Mouse (Mus musculus) stomach, postnatal 0 days (tissue): ENCODE measurements around the gene Dazap2. TPM values are rescaled to one million over a fixed set of nuclear protein-coding genes. Genes with fewer than 3 reads are reported as not detected.
A peak's percentile ranks its signal among the peaks of the same experiment; 100 is the strongest.

Experiments used
- ATAC-seq: fragments of 200-750 bp; cut with Nextera tagmentation; 2 replicates; pipeline ENCODE4 v1.8.0; 2017; ENCODE audit not compliant: low FRiP score, low TSS enrichment
- DNase-seq: peaks from one replicate; pipeline ENCODE4 v3.0.0-alpha.2; 2016; ENCODE audit warnings: low spot score
- H3K27ac ChIP-seq: fragments of 300-500 bp; sonication (generic); replicated peaks from 2 replicates; pipeline ENCODE4 v1.5.1; 2014; ENCODE audit warnings: mild to moderate bottlenecking, control low read depth
- H3K27me3 ChIP-seq: fragments of 300-500 bp; sonication (generic); 2 replicates; pipeline ENCODE4 v1.6.1; 2014; ENCODE audit warnings: low read length; ENCODE audit not compliant: control insufficient read depth, insufficient read depth
- H3K36me3 ChIP-seq: fragments of 300-500 bp; sonication (generic); 2 replicates; pipeline ENCODE4 v1.6.1; 2014; ENCODE audit warnings: low read length, mixed read lengths; ENCODE audit not compliant: control insufficient read depth, insufficient read depth
- H3K4me1 ChIP-seq: fragments of 300-500 bp; sonication (generic); replicated peaks from 2 replicates; pipeline ENCODE4 v1.6.1; 2014; ENCODE audit warnings: antibody characterized with exemption; ENCODE audit not compliant: control insufficient read depth, insufficient read depth
- H3K4me2 ChIP-seq: fragments of 300-500 bp; sonication (generic); replicated peaks from 2 replicates; pipeline ENCODE4 v1.6.1; 2014; ENCODE audit warnings: low read depth, mild to moderate bottlenecking, control low read depth, moderate library complexity
- H3K4me3 ChIP-seq: fragments of 300-500 bp; sonication (generic); 2 replicates; pipeline ENCODE4 v1.5.1; 2014; ENCODE audit warnings: low read depth, low read length, control low read depth
- H3K9ac ChIP-seq: fragments of 300-500 bp; sonication (generic); 2 replicates; pipeline ENCODE4 v1.6.1; 2014; ENCODE audit warnings: mild to moderate bottlenecking, low read length, control low read depth, mixed read lengths
- H3K9me3 ChIP-seq: fragments of 300-500 bp; sonication (generic); 2 replicates; pipeline ENCODE4 v1.6.1; 2016; ENCODE audit warnings: low read length; ENCODE audit not compliant: control insufficient read depth
- CTCF ChIP-seq: IDR thresholded peaks from 2 replicates; pipeline ENCODE4 v1.5.1; 2016; ENCODE audit warnings: antibody characterized with exemption, low read depth, mild to moderate bottlenecking, moderate library complexity
- EP300 ChIP-seq: optimal IDR thresholded peaks from 2 replicates; pipeline ENCODE3; 2016; ENCODE audit warnings: antibody characterized with exemption
- WGBS: fragments of 180-500 bp; shearing (Covaris S2); extraction: QIAGEN DNeasy Blood & Tissue Kit; methylation state at CpG from one replicate; pipeline ENCODE4 v1.1.7; 2014; 5-methylcytosine and 5-hydroxymethylcytosine counted together
- polyA plus RNA-seq: library from polyadenylated mRNA; unstranded; fragments of >200 nt; fragmentation: Nextera tagmentation; extraction: Ambion mirVana; gene quantifications from 2 replicates; pipeline ENCODE4 v1.2.1, GENCODE M21; 2015

The Dazap2 gene
- polyA plus RNA-seq, 1 experiment from 2014 or later: 177 TPM

- DNase-seq (no peak), ATAC-seq (no peak)
- 85% methylated on average over 9 of the region's 9 CpGs for WGBS
- no peak overlapping the region for H3K4me2 ChIP-seq
- H3K27ac ChIP-seq: no peak overlapping the region
- no peaks in the 10 kb centered on the region for H3K9me3 ChIP-seq
- TF ChIP-seq EP300 (no peak), CTCF (no peak)
- no peaks in the 10 kb centered on the region for H3K4me1 ChIP-seq
- no peaks in the 10 kb centered on the region for H3K36me3 ChIP-seq
- no peaks in the 10 kb centered on the region for H3K27me3 ChIP-seq
- no peak overlapping the region for H3K9ac ChIP-seq
- H3K4me3 ChIP-seq: no peak overlapping the region
Measured at GRCm38 (mm10) chr15:100660306-100660705, 45.2 kb downstream of the Dazap2 start.

GRCm38 (mm10) chr15:100660805-100661204, 45.7 kb downstream of the Dazap2 start:
- Histone ChIP-seq H3K4me2 (no peak overlapping the region), H3K27ac (no peak overlapping the region), H3K9me3 (no peaks in the 10 kb centered on the region), H3K4me1 (no peaks in the 10 kb centered on the region), H3K36me3 (no peaks in the 10 kb centered on the region), H3K27me3 (no peaks in the 10 kb centered on the region), H3K9ac (no peak overlapping the region), H3K4me3 (no peak overlapping the region)
- no peak for TF ChIP-seq EP300
- ATAC-seq: no peak
- no peak for DNase-seq
- WGBS: 87% methylated on average over 5 of the region's 5 CpGs

GRCm38 (mm10) chr15:100664813-100665274, 49.7 kb downstream of the Dazap2 start:
- DNase-seq (no peak), ATAC-seq (no peak)
- WGBS: 68% methylated on average over 9 of the region's 9 CpGs
- Histone ChIP-seq H3K27ac (no peak overlapping the region), H3K9ac (no peak overlapping the region), H3K9me3 (no peaks in the 10 kb centered on the region), H3K4me3 (no peak overlapping the region), H3K27me3 (no peaks in the 10 kb centered on the region), H3K4me2 (no peak overlapping the region), H3K36me3 (no peaks in the 10 kb centered on the region), H3K4me1 (no peaks in the 10 kb centered on the region)
- TF ChIP-seq EP300 (no peak), CTCF (no peak)

GRCm38 (mm10) chr15:100665411-100666218, 50.5 kb downstream of the Dazap2 start:
- no peak overlapping the region for H3K4me2 ChIP-seq
- ATAC-seq: no peak
- no peaks in the 10 kb centered on the region for H3K27me3 ChIP-seq
- no peak overlapping the region for H3K4me3 ChIP-seq
- no peak overlapping the region for H3K27ac ChIP-seq
- 30% methylated on average over 9 of the region's 9 CpGs for WGBS
- H3K36me3 ChIP-seq: no peaks in the 10 kb centered on the region
- H3K9me3 ChIP-seq: no peaks in the 10 kb centered on the region
- TF ChIP-seq EP300: no peak
- no peak for TF ChIP-seq CTCF
- DNase-seq: no peak
- no peak overlapping the region for H3K9ac ChIP-seq
- no peaks in the 10 kb centered on the region for H3K4me1 ChIP-seq

GRCm38 (mm10) chr15:100666219-100666696, 51.1 kb downstream of the Dazap2 start:
- DNase-seq (no peak), ATAC-seq (no peak)
- no peak for TF ChIP-seq CTCF
- TF ChIP-seq EP300: no peak
- no peaks in the 10 kb centered on the region for H3K4me1 ChIP-seq
- H3K4me3 ChIP-seq: no peak overlapping the region
- 0 out of 2 replicates have a peak overlapping the region, but pooled peaks have one; percentile 24 for H3K27ac ChIP-seq
- no peaks in the 10 kb centered on the region for H3K36me3 ChIP-seq
- H3K9ac ChIP-seq: no peak overlapping the region
- no peaks in the 10 kb centered on the region for H3K27me3 ChIP-seq
- H3K4me2 ChIP-seq: no peak overlapping the region
- H3K9me3 ChIP-seq: no peaks in the 10 kb centered on the region
- 7% methylated on average over 7 of the region's 7 CpGs for WGBS

- no peak overlapping the region for H3K4me2 ChIP-seq
- TF ChIP-seq EP300 (no peak), CTCF (no peak)
- ATAC-seq: no peak
Measured at GRCm38 (mm10) chr15:100666851-100667250, 51.7 kb downstream of the Dazap2 start.

More at GRCm38 (mm10) chr15:100666851-100667250, 51.7 kb downstream of the Dazap2 start:
- no peak overlapping the region for H3K9ac ChIP-seq
- no peaks in the 10 kb centered on the region for H3K9me3 ChIP-seq
- WGBS: 28% methylated on average over 12 of the region's 12 CpGs
- H3K4me1 ChIP-seq: no peaks in the 10 kb centered on the region
- H3K4me3 ChIP-seq: no peak overlapping the region
- no peaks in the 10 kb centered on the region for H3K36me3 ChIP-seq
- H3K27ac ChIP-seq: no peak overlapping the region
- H3K27me3 ChIP-seq: no peaks in the 10 kb centered on the region
- DNase-seq: no peak
